Mouse (Mus musculus): ENCODE data around the gene Gripap1.

Gripap1 gene

GRCm38 (mm10) chrX:7821865-7822779 is 32.6 kb downstream of the Gripap1 start, which contains the start of gene Kcnd1:
TSS of gene Kcnd1 (plus strand) at chrX:7822289.
- H3K36me3 ChIP-seq (ENCODE audit: control insufficient read depth, insufficient read depth, low read length, poor library complexity, severe bottlenecking): peaks cover 4% of the 10 kb centered on the region; the same call in 1 of the 2 replicates
- DNase-seq (ENCODE audit: low read depth, low spot score): no peak

GRCm38 (mm10) chrX:7837146-7837545 is 47.6 kb downstream of the Gripap1 start:
- no peak for DNase-seq (ENCODE audit: low read depth, low spot score)
- Histone ChIP-seq H3K36me3 (ENCODE audit: control insufficient read depth, insufficient read depth, low read length, poor library complexity, severe bottlenecking) (no peaks in the 10 kb centered on the region), H3K27me3 (ENCODE audit: control insufficient read depth, insufficient read depth, low read length, poor library complexity, severe bottlenecking) (no peaks in the 10 kb centered on the region)

More at GRCm38 (mm10) chrX:7821865-7822779, 32.6 kb downstream of the Gripap1 start, which contains the start of gene Kcnd1:
- no peaks in the 10 kb centered on the region for H3K27me3 ChIP-seq (ENCODE audit: control insufficient read depth, insufficient read depth, low read length, poor library complexity, severe bottlenecking)

GRCm38 (mm10) chrX:7840842-7841162 is 51.2 kb downstream of the Gripap1 start:
- Histone ChIP-seq H3K36me3 (ENCODE audit: control insufficient read depth, insufficient read depth, low read length, poor library complexity, severe bottlenecking) (no peaks in the 10 kb centered on the region), H3K27me3 (ENCODE audit: control insufficient read depth, insufficient read depth, low read length, poor library complexity, severe bottlenecking) (no peaks in the 10 kb centered on the region)
- no peak for DNase-seq (ENCODE audit: low read depth, low spot score)

GRCm38 (mm10) chrX:7841163-7842162 is 51.9 kb downstream of the Gripap1 start, which contains the start of gene Otud5:
TSS of gene Otud5 (plus strand) at chrX:7841364.
- DNase-seq (ENCODE audit: low read depth, low spot score): peak; percentile 97
- no peaks in the 10 kb centered on the region for H3K27me3 ChIP-seq (ENCODE audit: control insufficient read depth, insufficient read depth, low read length, poor library complexity, severe bottlenecking)
- H3K36me3 ChIP-seq (ENCODE audit: control insufficient read depth, insufficient read depth, low read length, poor library complexity, severe bottlenecking): no peaks in the 10 kb centered on the region

GRCm38 (mm10) chrX:7842318-7842717 is 52.8 kb downstream of the Gripap1 start:
- H3K36me3 ChIP-seq (ENCODE audit: control insufficient read depth, insufficient read depth, low read length, poor library complexity, severe bottlenecking): no peaks in the 10 kb centered on the region
- H3K27me3 ChIP-seq (ENCODE audit: control insufficient read depth, insufficient read depth, low read length, poor library complexity, severe bottlenecking): no peaks in the 10 kb centered on the region
- no peak for DNase-seq (ENCODE audit: low read depth, low spot score)

GRCm38 (mm10) chrX:7847845-7848244 is 58.3 kb downstream of the Gripap1 start:
- H3K36me3 ChIP-seq (ENCODE audit: control insufficient read depth, insufficient read depth, low read length, poor library complexity, severe bottlenecking): no peaks in the 10 kb centered on the region
- no peak for DNase-seq (ENCODE audit: low read depth, low spot score)
- H3K27me3 ChIP-seq (ENCODE audit: control insufficient read depth, insufficient read depth, low read length, poor library complexity, severe bottlenecking): no peaks in the 10 kb centered on the region

GRCm38 (mm10) chrX:7854578-7854977 is 65.0 kb downstream of the Gripap1 start:
- no peaks in the 10 kb centered on the region for H3K27me3 ChIP-seq (ENCODE audit: control insufficient read depth, insufficient read depth, low read length, poor library complexity, severe bottlenecking)
- DNase-seq (ENCODE audit: low read depth, low spot score): peak; percentile 78
- H3K36me3 ChIP-seq (ENCODE audit: control insufficient read depth, insufficient read depth, low read length, poor library complexity, severe bottlenecking): peaks cover 2% of the 10 kb centered on the region; the same call in 1 of the 2 replicates

- H3K36me3 ChIP-seq (ENCODE audit: control insufficient read depth, insufficient read depth, low read length, poor library complexity, severe bottlenecking): peaks cover 2% of the 10 kb centered on the region; the same call in 1 of the 2 replicates
- DNase-seq (ENCODE audit: low read depth, low spot score): no peak
- no peaks in the 10 kb centered on the region for H3K27me3 ChIP-seq (ENCODE audit: control insufficient read depth, insufficient read depth, low read length, poor library complexity, severe bottlenecking)
Observed at GRCm38 (mm10) chrX:7859191-7859753, 69.7 kb downstream of the Gripap1 start.

- H3K36me3 ChIP-seq (ENCODE audit: control insufficient read depth, insufficient read depth, low read length, poor library complexity, severe bottlenecking): no peaks in the 10 kb centered on the region
- H3K27me3 ChIP-seq (ENCODE audit: control insufficient read depth, insufficient read depth, low read length, poor library complexity, severe bottlenecking): no peaks in the 10 kb centered on the region
- DNase-seq (ENCODE audit: low read depth, low spot score): no peak
Observed at GRCm38 (mm10) chrX:7863181-7863580, 73.6 kb downstream of the Gripap1 start.

GRCm38 (mm10) chrX:7864551-7864950 is 75.0 kb downstream of the Gripap1 start:
- no peaks in the 10 kb centered on the region for H3K36me3 ChIP-seq (ENCODE audit: control insufficient read depth, insufficient read depth, low read length, poor library complexity, severe bottlenecking)
- peak; percentile 64 for DNase-seq (ENCODE audit: low read depth, low spot score)
- H3K27me3 ChIP-seq (ENCODE audit: control insufficient read depth, insufficient read depth, low read length, poor library complexity, severe bottlenecking): no peaks in the 10 kb centered on the region

GRCm38 (mm10) chrX:7865343-7865742 is 75.8 kb downstream of the Gripap1 start:
- H3K36me3 ChIP-seq (ENCODE audit: control insufficient read depth, insufficient read depth, low read length, poor library complexity, severe bottlenecking): no peaks in the 10 kb centered on the region
- peak; percentile 45 for DNase-seq (ENCODE audit: low read depth, low spot score)
- no peaks in the 10 kb centered on the region for H3K27me3 ChIP-seq (ENCODE audit: control insufficient read depth, insufficient read depth, low read length, poor library complexity, severe bottlenecking)

GRCm38 (mm10) chrX:7865786-7866185 is 76.2 kb downstream of the Gripap1 start:
- Histone ChIP-seq H3K27me3 (ENCODE audit: control insufficient read depth, insufficient read depth, low read length, poor library complexity, severe bottlenecking) (no peaks in the 10 kb centered on the region), H3K36me3 (ENCODE audit: control insufficient read depth, insufficient read depth, low read length, poor library complexity, severe bottlenecking) (no peaks in the 10 kb centered on the region)
- no peak for DNase-seq (ENCODE audit: low read depth, low spot score)

- Histone ChIP-seq H3K36me3 (ENCODE audit: control insufficient read depth, insufficient read depth, low read length, poor library complexity, severe bottlenecking) (peaks cover 2% of the 10 kb centered on the region; the same call in 1 of the 2 replicates), H3K27me3 (ENCODE audit: control insufficient read depth, insufficient read depth, low read length, poor library complexity, severe bottlenecking) (no peaks in the 10 kb centered on the region)
- DNase-seq (ENCODE audit: low read depth, low spot score): no peak
Observed at GRCm38 (mm10) chrX:7867141-7867540, 77.6 kb downstream of the Gripap1 start.

- Histone ChIP-seq H3K36me3 (ENCODE audit: control insufficient read depth, insufficient read depth, low read length, poor library complexity, severe bottlenecking) (peaks cover 4% of the 10 kb centered on the region; the same call in 1 of the 2 replicates), H3K27me3 (ENCODE audit: control insufficient read depth, insufficient read depth, low read length, poor library complexity, severe bottlenecking) (no peaks in the 10 kb centered on the region)
- DNase-seq (ENCODE audit: low read depth, low spot score): no peak
Observed at GRCm38 (mm10) chrX:7868506-7868905, 78.9 kb downstream of the Gripap1 start.
